Mouse (Mus musculus) left cerebral cortex, postnatal 4 days (tissue): ENCODE results near the gene Plod1. TPM values are rescaled to one million over a fixed set of nuclear protein-coding genes. Genes with fewer than 3 reads are reported as not detected.
"Not testable (repeated sequence)": the region's sequence is repeated elsewhere in the genome, so short reads cannot be mapped to it uniquely, and the experiment has no call there.

Experiments used
- DNase-seq: peaks from one replicate; pipeline ENCODE4 v3.0.0-alpha.2; 2022
- intact Hi-C: fragments of 180-260 bp; cut with DNase I; formaldehyde crosslinking; loops from one replicate; pipeline ENCODE4 v1.15.1; 2025
- total RNA-seq, 2 experiments: library from RNA; stranded (reverse); gene quantifications; 2 replicates each; pipeline ENCODE4 v1.2.3; 2021

Gene Plod1
- total RNA-seq, 2 experiments from 2014 or later: 15.2 to 16.0 TPM

DNA sequence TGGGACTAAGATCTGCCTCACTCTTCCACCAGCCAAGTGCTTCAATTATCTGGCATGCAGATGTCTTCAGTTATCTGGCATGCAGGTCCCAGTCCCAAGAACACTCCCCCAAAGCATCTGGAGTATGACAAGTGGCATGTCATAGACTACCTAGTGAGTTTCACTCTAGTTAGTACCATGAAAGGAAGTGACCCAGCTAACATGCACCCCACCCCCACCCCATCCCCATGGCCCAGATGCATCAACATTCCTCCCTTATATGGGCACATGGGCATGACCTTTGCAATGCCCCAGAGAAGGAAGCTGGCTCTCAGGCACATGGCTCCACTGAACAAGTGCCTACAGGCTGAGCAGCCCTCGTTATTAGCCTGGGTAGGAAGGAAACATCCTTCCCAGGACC lies 40.2 kb downstream of the Plod1 start:
- intact Hi-C loops: no loop called here
- DNase-seq: no peak

DNA sequence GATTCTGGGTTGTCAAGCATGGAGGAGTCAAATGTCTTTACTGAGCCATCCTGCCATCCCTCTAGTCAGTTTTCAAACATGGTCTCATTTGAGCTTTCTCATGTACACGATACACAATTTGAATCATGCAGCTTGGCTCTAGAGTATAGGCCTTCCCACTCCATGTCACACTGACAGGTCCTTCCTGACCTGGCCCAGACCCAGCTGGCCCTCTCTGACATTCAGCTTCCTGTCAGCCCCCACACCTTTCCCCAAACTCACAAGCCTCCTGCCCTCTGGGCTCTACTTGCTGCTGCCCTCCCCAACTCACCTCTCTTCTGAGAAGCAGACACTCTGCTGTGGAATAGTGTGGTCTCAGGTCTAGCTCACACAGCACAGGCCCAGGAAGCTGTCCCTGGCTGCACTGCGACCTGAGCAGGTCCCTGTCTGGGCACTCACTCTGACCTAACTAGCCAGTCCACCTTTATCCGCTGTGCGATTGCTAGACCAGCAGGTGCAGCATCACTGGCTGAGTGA lies 40.7 kb downstream of the Plod1 start:
- intact Hi-C loops: no loop called here
- no peak for DNase-seq

- intact Hi-C loops: no loop called here
Observed at GRCm38 (mm10) chr4:147890341-147890740, 46.2 kb downstream of the Plod1 start.

GRCm38 (mm10) chr4:147888237-147888636 lies 48.3 kb downstream of the Plod1 start:
- intact Hi-C loops: loop anchor here (10.0 kb wide), 1 partner anchor 127 kb away; no protein-coding TSS in a partner anchor
- DNase-seq: no peak

More at GRCm38 (mm10) chr4:147890341-147890740, 46.2 kb downstream of the Plod1 start:
- DNase-seq: no peak

- intact Hi-C loops: loop anchor here (10.0 kb wide), 1 partner anchor 128 kb away; no protein-coding TSS in a partner anchor
- DNase-seq: no peak
Observed at GRCm38 (mm10) chr4:147887277-147887676, 49.3 kb downstream of the Plod1 start.

GRCm38 (mm10) chr4:147886158-147886557 lies 50.4 kb downstream of the Plod1 start:
- DNase-seq: no peak
- intact Hi-C loops: loop anchor here (10.0 kb wide), 1 partner anchor 129 kb away; no protein-coding TSS in a partner anchor

DNA sequence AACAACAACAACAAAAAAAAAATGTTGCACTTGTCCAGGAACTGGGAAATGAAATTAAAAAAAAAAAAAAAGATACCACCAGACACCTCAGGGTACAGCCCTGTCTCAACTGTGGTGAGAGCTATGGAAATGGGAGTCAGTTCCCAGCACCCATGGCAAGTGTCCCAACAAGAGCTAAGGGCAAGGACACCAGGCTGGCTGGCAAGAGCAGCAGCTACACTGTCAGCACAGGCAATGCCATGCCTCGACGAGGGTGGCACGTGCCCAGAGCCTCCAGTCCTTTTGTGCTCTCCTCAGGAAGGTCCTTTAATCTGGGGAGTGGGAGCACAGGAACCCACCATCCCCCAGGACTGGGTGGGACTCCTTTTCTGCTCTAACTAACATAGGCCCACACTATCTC lies 52.4 kb downstream of the Plod1 start:
- intact Hi-C loops: loop anchor here (10.0 kb wide), 1 partner anchor 131 kb away; no protein-coding TSS in a partner anchor
- no peak for DNase-seq

GRCm38 (mm10) chr4:147883041-147883440 lies 53.5 kb downstream of the Plod1 start:
- intact Hi-C loops: loop anchor here (10.0 kb wide), 1 partner anchor 132 kb away; no protein-coding TSS in a partner anchor
- no peak for DNase-seq

DNA sequence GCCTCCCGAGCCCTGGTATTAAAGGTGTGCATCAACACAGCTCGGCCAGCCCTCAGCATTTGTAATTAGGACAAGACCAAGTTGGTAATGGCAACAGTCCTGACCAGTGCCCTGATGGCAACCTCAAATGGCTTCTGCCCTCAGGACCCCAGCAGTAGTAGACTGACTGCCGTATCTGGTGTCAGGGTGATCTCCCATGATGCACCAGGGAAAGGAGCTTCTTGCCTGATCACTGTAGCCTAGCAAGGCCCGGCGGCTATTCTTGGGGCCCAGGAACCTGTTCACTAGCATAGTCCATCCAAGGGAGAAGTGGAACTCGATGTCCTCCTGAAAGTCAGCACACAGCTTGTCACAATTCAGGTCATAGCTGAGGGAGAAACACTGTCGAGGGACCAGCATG lies 54.8 kb downstream of the Plod1 start:
- no peak for DNase-seq
- intact Hi-C loops: loop anchor here (10.0 kb wide), 1 partner anchor 133 kb away; no protein-coding TSS in a partner anchor

DNA sequence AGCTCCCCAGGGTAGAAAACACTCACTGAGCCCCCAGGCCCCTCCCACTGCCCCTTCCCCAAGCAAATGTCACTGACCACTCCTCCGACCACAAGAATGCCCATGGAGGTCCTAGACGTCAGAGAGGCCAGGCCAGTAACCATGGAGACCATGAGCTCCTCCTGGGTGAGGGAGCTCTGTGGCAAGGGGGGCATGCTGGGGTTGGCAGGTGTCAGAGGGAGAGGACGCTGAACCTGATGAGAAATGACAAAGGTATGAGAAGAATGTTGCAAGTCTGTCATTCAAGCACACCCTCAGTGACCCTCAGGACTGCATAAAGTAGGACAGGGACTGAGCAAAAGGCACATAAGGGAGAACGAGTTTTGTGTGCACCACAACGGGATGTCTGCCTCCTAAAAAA lies 56.7 kb downstream of the Plod1 start:
- intact Hi-C loops: loop anchor here (10.0 kb wide), 1 partner anchor 135 kb away; no protein-coding TSS in a partner anchor

DNA sequence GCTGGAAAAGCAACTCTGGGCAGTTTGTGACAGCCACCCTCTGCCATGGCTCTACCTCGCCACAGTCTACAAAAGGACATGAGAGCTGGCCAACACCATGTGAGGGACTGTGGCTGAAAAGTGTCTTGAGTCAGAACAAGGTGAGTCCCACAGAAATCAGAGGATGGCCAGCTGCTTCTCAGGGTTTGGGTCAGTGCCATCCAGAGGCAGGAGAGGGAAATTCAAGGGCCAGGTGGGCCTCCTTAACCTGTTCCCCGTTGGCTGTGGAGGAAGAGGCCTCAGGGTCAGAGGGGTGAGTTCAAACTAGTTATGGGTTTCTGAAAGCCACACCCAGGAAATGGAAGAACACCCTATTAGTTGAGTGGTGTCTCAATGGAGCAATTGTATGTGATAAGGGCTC lies 57.1 kb downstream of the Plod1 start:
- DNase-seq: no peak
- intact Hi-C loops: no loop called here

More for the DNA sequence above, 56.7 kb downstream of the Plod1 start:
- DNase-seq: no peak

GRCm38 (mm10) chr4:147878537-147878936 lies 58.0 kb downstream of the Plod1 start:
- intact Hi-C loops: no loop called here
- DNase-seq: no peak

- intact Hi-C loops: no loop called here
- no peak for DNase-seq
Observed at GRCm38 (mm10) chr4:147875852-147876575, 60.6 kb downstream of the Plod1 start.

GRCm38 (mm10) chr4:147869238-147869637 lies 67.3 kb downstream of the Plod1 start:
- intact Hi-C loops: no loop called here
- DNase-seq: no peak

- DNase-seq: peak; percentile 95
- intact Hi-C loops: no loop called here
Observed at GRCm38 (mm10) chr4:147868450-147869031, 68.0 kb downstream of the Plod1 start, which contains the start of the genes Miip and Fv1. Gene Miip, minus strand, starts transcription at chr4:147868816. Gene Fv1, plus strand, starts transcription at chr4:147868979.

GRCm38 (mm10) chr4:147867563-147868449 lies 68.8 kb downstream of the Plod1 start:
- intact Hi-C loops: no loop called here
- DNase-seq: no peak

- DNase-seq, intact Hi-C loops: not testable (repeated sequence)
Observed at GRCm38 (mm10) chr4:147866793-147867192, 69.8 kb downstream of the Plod1 start.

DNA sequence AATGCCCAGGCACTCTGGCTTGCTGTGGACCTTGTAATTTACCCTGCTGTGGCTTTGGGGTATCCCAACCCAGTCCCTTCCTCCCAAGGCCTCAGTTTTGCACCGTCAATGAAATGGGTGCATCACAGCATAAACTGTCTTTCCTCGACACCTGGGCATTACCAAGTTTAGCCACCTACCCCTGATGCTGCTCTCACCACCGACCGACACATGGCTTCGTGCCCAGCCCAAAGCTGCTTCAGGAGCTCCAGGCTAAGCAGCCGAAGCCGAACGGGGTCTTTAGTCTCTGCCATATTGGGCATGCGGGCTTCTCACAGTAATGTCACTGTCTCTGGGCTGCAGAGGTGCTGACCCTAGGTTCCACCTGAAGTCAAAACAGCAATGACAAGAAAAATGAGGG lies 70.5 kb downstream of the Plod1 start:
- no peak for DNase-seq
- intact Hi-C loops: no loop called here

DNA sequence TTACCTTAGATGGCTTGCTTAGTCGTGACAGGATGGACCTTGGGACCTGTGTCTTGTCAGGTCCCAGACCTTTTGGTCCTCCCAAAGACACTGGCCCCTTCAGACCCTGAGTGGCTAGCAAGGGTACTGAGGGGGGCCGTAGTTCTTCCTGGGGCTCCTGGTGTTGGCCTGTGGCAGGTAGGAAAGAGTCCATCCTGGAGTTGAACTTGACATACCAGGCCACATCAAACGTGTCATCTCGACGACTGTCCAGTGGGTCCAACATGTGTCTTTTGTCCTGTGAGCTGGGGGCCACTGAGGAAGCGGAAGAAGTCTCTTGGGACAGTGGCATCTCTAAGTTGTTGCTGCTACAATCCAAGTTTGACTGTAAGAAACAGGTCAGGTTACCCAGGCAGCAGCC lies 70.9 kb downstream of the Plod1 start:
- intact Hi-C loops: no loop called here
- no peak for DNase-seq

DNA sequence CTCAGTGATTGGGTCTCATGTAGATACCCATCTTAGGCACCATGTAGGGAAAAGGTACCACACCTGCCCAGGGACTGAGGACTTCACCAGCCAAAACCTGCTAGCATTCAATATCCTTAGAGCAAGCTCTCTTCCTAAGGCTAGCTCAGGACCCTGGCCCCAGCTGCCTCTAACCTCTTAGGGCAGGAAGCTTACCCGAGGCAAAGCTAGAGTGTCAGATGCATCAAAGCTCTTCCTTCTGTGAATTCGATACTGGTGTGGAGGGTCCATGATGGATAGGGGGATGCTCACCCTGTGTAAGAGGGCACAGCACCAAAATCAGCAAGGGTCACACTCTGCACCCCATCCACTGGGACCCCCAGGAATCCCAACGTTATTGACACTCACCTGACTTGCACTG lies 74.5 kb downstream of the Plod1 start:
- intact Hi-C loops: no loop called here
- DNase-seq: no peak
